Mouse (Mus musculus) liver, postnatal 0 days (tissue): ENCODE data around the gene Adamts17.

Experiments used
- CTCF ChIP-seq: sonication (generic); IDR thresholded peaks from 2 replicates; pipeline ENCODE4 v1.5.1; 2016; ENCODE audit warnings: antibody characterized with exemption, low read depth
- EP300 ChIP-seq: IDR thresholded peaks from 2 replicates; pipeline ENCODE4 v1.6.1; 2016; ENCODE audit warnings: antibody characterized with exemption, low read depth, mild to moderate bottlenecking

GRCm38 (mm10) chr7:66798826-66799225, 40.7 kb upstream of the Adamts17 start:
- TF ChIP-seq CTCF (no peak), EP300 (no peak)
